Mouse (Mus musculus) ES-Bruce4 (cell line): ENCODE results near the gene Kcnip2. TPM values are rescaled to one million over a fixed set of nuclear protein-coding genes. Genes with fewer than 3 reads are reported as not detected.
A peak's percentile ranks its signal among the peaks of the same experiment; 100 is the strongest.

Source experiments
- H3K27ac ChIP-seq: 2 replicates; pipeline ENCODE4 v1.5.1; 2012; ENCODE audit warnings: low read length, inconsistent platforms; ENCODE audit not compliant: insufficient read depth
- H3K27me3 ChIP-seq: 2 replicates; pipeline ENCODE4 v1.6.1; 2012; ENCODE audit warnings: mild to moderate bottlenecking, low read length, inconsistent platforms; ENCODE audit not compliant: control insufficient read depth, poor library complexity, insufficient read depth, severe bottlenecking
- H3K36me3 ChIP-seq: 2 replicates; pipeline ENCODE4 v1.6.1; 2012; ENCODE audit warnings: inconsistent platforms, mild to moderate bottlenecking, low read length, moderate library complexity; ENCODE audit not compliant: control insufficient read depth, poor library complexity, insufficient read depth, severe bottlenecking
- H3K4me1 ChIP-seq: one replicate; pipeline ENCODE4 v1.8.1; 2011; ENCODE audit warnings: low read length; ENCODE audit not compliant: control insufficient read depth, insufficient read depth
- H3K4me3 ChIP-seq: 2 replicates; pipeline ENCODE4 v1.5.1; 2011; ENCODE audit warnings: low read depth, mild to moderate bottlenecking, low read length
- H3K9ac ChIP-seq: 2 replicates; pipeline ENCODE4 v1.6.1; 2012; ENCODE audit warnings: low read depth, mild to moderate bottlenecking, inconsistent platforms; ENCODE audit not compliant: poor library complexity, severe bottlenecking
- H3K9me3 ChIP-seq: replicated peaks from 2 replicates; pipeline ENCODE4 v1.6.1; 2012; ENCODE audit warnings: mild to moderate bottlenecking, low read length, inconsistent platforms; ENCODE audit not compliant: control insufficient read depth, poor library complexity, insufficient read depth, severe bottlenecking
- CTCF ChIP-seq: IDR thresholded peaks from one replicate; pipeline ENCODE4 v1.8.1; 2011; ENCODE audit warnings: low read depth, low read length
- EP300 ChIP-seq: IDR thresholded peaks from 2 replicates; pipeline ENCODE4 v1.6.1; 2011; ENCODE audit warnings: low read depth, low read length; ENCODE audit not compliant: insufficient read depth
- POLR2A ChIP-seq: IDR thresholded peaks from one replicate; pipeline ENCODE4 v1.8.1; 2011; ENCODE audit warnings: low read length; ENCODE audit not compliant: insufficient read depth
- polyA plus RNA-seq: library from polyadenylated mRNA; stranded (reverse); fragments of >200 nt; gene quantifications from 2 replicates; pipeline ENCODE4 v1.2.4, GENCODE M21; 2011; ENCODE audit warnings: low read depth; ENCODE audit not compliant: missing spikeins, insufficient read depth, insufficient read length

The Kcnip2 gene
- polyA plus RNA-seq, 1 experiment: 3.1 TPM

DNA sequence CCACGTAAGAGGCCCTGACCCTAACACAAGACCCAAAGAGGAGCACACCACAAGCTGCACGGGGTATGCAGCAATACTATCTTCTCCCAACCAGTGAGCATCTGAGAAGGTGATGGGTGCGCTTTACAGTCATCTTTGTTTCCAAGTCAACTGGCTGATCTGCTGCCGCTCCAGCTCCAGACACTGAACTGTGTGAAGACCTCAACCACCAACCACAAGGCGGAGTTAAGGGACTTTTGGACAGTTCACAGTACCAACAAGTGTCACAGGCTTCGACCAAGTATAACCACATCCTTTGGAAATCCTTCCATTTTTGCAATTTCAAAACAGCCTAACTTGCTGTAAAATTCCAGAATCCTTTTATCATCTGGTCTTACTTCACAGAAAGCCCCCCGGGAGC is 64.0 kb downstream of the Kcnip2 start:
- Histone ChIP-seq H3K9ac (no peak overlapping the region), H3K4me3 (no peak overlapping the region), H3K27ac (no peak overlapping the region), H3K36me3 (peaks cover 33% of the 10 kb centered on the region), H3K27me3 (no peaks in the 10 kb centered on the region), H3K9me3 (no peaks in the 10 kb centered on the region), H3K4me1 (peaks cover 3% of the 10 kb centered on the region)
- TF ChIP-seq CTCF (no peak), EP300 (no peak), POLR2A (no peak)

DNA sequence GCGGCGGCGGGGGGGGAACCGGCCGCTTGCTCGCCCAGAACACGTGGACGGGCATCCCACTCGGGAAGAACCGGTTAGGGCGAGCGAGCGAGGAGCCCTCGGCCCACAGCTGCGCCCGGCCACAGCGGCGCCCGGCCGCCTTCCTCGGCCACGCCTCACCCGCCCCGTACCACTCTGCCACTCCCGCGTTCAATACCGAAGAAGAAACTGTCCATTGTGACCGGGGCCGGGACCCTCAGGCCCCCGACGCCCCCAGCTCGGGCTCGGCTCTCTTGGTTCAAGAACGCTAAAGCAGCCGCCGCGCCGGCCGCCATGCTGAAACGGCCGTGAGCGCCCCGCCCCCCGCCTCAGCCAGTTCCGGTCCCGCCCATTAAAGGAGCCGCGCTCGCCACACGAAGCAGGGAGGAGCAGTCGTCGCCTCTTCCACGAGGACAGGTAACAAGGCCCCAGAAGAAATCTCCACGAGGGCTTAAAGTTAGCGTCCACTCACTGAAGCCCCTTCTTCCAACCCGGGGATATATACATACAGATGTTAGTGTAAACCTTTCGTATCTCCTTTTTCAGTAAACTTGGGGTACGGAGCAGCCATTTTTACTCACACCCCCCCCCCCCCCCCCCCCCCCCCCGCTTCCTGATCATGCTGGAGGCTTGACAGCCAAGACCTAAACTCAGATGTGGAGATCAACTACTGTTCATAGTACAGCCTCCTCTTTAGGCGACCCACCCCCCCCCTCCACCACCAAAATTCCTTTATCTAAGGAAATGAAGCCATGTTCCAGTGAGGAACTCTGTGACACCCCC is 66.4 kb downstream of the Kcnip2 start, which contains the start of gene Npm3:
Npm3 (minus strand) TSS at position 349 of the 801 bp plus-strand sequence.
- Histone ChIP-seq H3K9ac (peak within 1 kb of the TSS; percentile 90), H3K4me1 (peaks cover 3% of the 10 kb centered on the region), H3K27me3 (no peaks in the 10 kb centered on the region), H3K4me3 (peak within 1 kb of the TSS; percentile 65), H3K36me3 (peaks cover 12% of the 10 kb centered on the region), H3K9me3 (no peaks in the 10 kb centered on the region), H3K27ac (no peak within 1 kb of the TSS)
- TF ChIP-seq EP300 (no peak), POLR2A (peak; percentile 40), CTCF (no peak)

GRCm38 (mm10) chr19:45748691-45749242 is 67.1 kb downstream of the Kcnip2 start:
- no peak overlapping the region for H3K27ac ChIP-seq
- H3K4me1 ChIP-seq: peaks cover 3% of the 10 kb centered on the region
- no peaks in the 10 kb centered on the region for H3K9me3 ChIP-seq
- H3K4me3 ChIP-seq: peak overlapping the region; percentile 65
- peak overlapping the region; percentile 90 for H3K9ac ChIP-seq
- H3K27me3 ChIP-seq: peaks cover 3% of the 10 kb centered on the region; the same call in 1 of the 2 replicates
- peaks cover 6% of the 10 kb centered on the region; the same call in 1 of the 2 replicates for H3K36me3 ChIP-seq
- TF ChIP-seq CTCF (no peak), POLR2A (no peak), EP300 (no peak)

GRCm38 (mm10) chr19:45748206-45748605 is 67.7 kb downstream of the Kcnip2 start:
- Histone ChIP-seq H3K4me1 (peaks cover 3% of the 10 kb centered on the region), H3K9ac (peak overlapping the region; percentile 90), H3K36me3 (peaks cover 6% of the 10 kb centered on the region; the same call in 1 of the 2 replicates), H3K4me3 (peak overlapping the region; percentile 65), H3K27me3 (peaks cover 5% of the 10 kb centered on the region; the same call in 1 of the 2 replicates), H3K9me3 (no peaks in the 10 kb centered on the region), H3K27ac (no peak overlapping the region)
- TF ChIP-seq EP300 (no peak), CTCF (no peak)

- H3K9me3 ChIP-seq: no peaks in the 10 kb centered on the region
- peaks cover 3% of the 10 kb centered on the region for H3K4me1 ChIP-seq
- H3K27me3 ChIP-seq: peaks cover 11% of the 10 kb centered on the region
- H3K4me3 ChIP-seq: no peak overlapping the region
- TF ChIP-seq POLR2A (no peak), EP300 (0 out of 2 replicates have a peak, but pooled peaks have one; percentile 11), CTCF (peak; percentile 88)
- peak overlapping the region; percentile 42 for H3K9ac ChIP-seq
- no peak overlapping the region for H3K27ac ChIP-seq
- peaks cover 6% of the 10 kb centered on the region; the same call in 1 of the 2 replicates for H3K36me3 ChIP-seq
These were observed 68.6 kb downstream of the Kcnip2 start for GRCm38 (mm10) chr19:45747028-45747867.
